ENCODE assay signal across 8 mouse cellular contexts in genomic region chr11:47987893-47988267, GRCm38 (mm10). TPM values are rescaled to one million over a fixed set of nuclear protein-coding genes. Genes with fewer than 3 reads are reported as not detected.
A peak's percentile ranks its signal among the peaks of the same experiment; 100 is the strongest.
DNase-seq lines count a peak whose midpoint lies in the region; ATAC-seq lines count a peak whose summit lies in the region.

No protein-coding gene starts in this region.

- H3K27ac ChIP-seq in heart, embryonic 14.5 days (replicated peaks in 1 of 2; ENCODE audit: control insufficient read depth in 1 of 2, insufficient read depth in 1 of 2, low read depth in 2 of 2, low read length in 2 of 2) = no peak overlapping the region
- H3K27ac ChIP-seq in midbrain, embryonic 11.5 days (ENCODE audit: low read depth, low read length) = no peak overlapping the region

- no peaks in the 10 kb centered on the region for H3K9me3 ChIP-seq in heart, embryonic 14.5 days (ENCODE audit: control insufficient read depth, low read length)
- H3K9me3 ChIP-seq in midbrain, embryonic 11.5 days (ENCODE audit: control insufficient read depth, low read length) = no peaks in the 10 kb centered on the region

- peak overlapping the region; percentile 99 for H3K4me2 ChIP-seq in heart, embryonic 14.5 days (ENCODE audit: low read length)
- peak overlapping the region; percentile 92 for H3K4me2 ChIP-seq in midbrain, embryonic 11.5 days

- peaks cover 2% of the 10 kb centered on the region in 2 experiments; a peak in 2 of 4 replicates for H3K4me1 ChIP-seq in heart, embryonic 14.5 days (ENCODE audit: control insufficient read depth in 2 of 2, insufficient read depth in 2 of 2, low read length in 2 of 2)
- 0 out of 2 replicates have a peak, but pooled peaks cover 3% of the 10 kb centered on the region for H3K4me1 ChIP-seq in midbrain, embryonic 11.5 days (ENCODE audit: control insufficient read depth, insufficient read depth, low read length)

- H3K9ac ChIP-seq in heart, embryonic 14.5 days (ENCODE audit: low read length) = 0 out of 2 replicates have a peak overlapping the region, but pooled peaks have one; percentile 70
- H3K9ac ChIP-seq in midbrain, embryonic 11.5 days (ENCODE audit: low read length) = peak overlapping the region; percentile 80

- intact Hi-C loops in heart, postnatal 10 days (cut with DNase I) = no loop called here

- no peaks in the 10 kb centered on the region for H3K36me3 ChIP-seq in heart, embryonic 14.5 days (ENCODE audit: control insufficient read depth, insufficient read depth, low read length)
- no peaks in the 10 kb centered on the region for H3K36me3 ChIP-seq in midbrain, embryonic 11.5 days (ENCODE audit: control insufficient read depth, insufficient read depth, low read length)

- peaks cover 48% of the 10 kb centered on the region for H3K27me3 ChIP-seq in heart, embryonic 14.5 days (ENCODE audit: control insufficient read depth, insufficient read depth, low read length)
- H3K27me3 ChIP-seq in midbrain, embryonic 11.5 days (ENCODE audit: control insufficient read depth, insufficient read depth, low read length) = peaks cover 10% of the 10 kb centered on the region

- no peak for ATAC-seq in heart, embryonic 14.5 days (ENCODE audit: insufficient number of reproducible peaks, insufficient read depth, low FRiP score, low read depth)
- ATAC-seq in midbrain, embryonic 11.5 days (ENCODE audit: low FRiP score) = no peak

- peak overlapping the region; percentile 44 to 75 for H3K4me3 ChIP-seq in heart, embryonic 14.5 days (ENCODE audit: control insufficient read depth in 1 of 2, insufficient read depth in 1 of 2, low read depth in 1 of 2, low read length in 2 of 2)
- peak overlapping the region; percentile 72 for H3K4me3 ChIP-seq in midbrain, embryonic 11.5 days (ENCODE audit: low read depth, low read length)

- 19% methylated on average over 12 of the region's 12 CpGs for WGBS in heart, embryonic 14.5 days
- WGBS in midbrain, embryonic 11.5 days = 11% methylated on average over 12 of the region's 12 CpGs

- no peak for DNase-seq in heart, postnatal 10 days
- peak; percentile 12 for DNase-seq in brain, adult 2 months (ENCODE audit: low read depth, low spot score)
- DNase-seq in frontal cortex, postnatal 14 days (ENCODE audit: low spot score in 2 of 2) = peak; percentile 5 to 13
- peak; percentile 85 for DNase-seq in midbrain, embryonic 11.5 days (ENCODE audit: low spot score, missing footprints)
- DNase-seq in adipocyte (ENCODE audit: low spot score) = no peak
- no peak for DNase-seq in cerebellum, adult 9-11 months
- DNase-seq in testis, postnatal 14 days (ENCODE audit: low spot score) = no peak

RNA-seq across cellular contexts. Expression of gene Sgcd, which starts 0.9 kb away (rescaled TPM):
- polyA plus RNA-seq in heart, embryonic 14.5 days (2014; fragmentation: Nextera tagmentation; extraction: Ambion mirVana) = 8.9 and 9.0 TPM in 2 replicates
- 10 to 100 TPM; 54.3 TPM for total RNA-seq in heart, postnatal 10 days (2021)
- 1.4 and 1.8 TPM in 2 replicates for polyA plus RNA-seq in midbrain, embryonic 11.5 days (2014; fragmentation: Nextera tagmentation; extraction: Ambion mirVana)

Comparison
In these comparisons a context has a peak if more than half of its experiments do, and no peak if none do; other contexts are left out.
1. DNase-seq: peak in brain, adult 2 months (single experiment), frontal cortex, postnatal 14 days (2 of 2) and midbrain, embryonic 11.5 days (single experiment); none in heart, postnatal 10 days (0 of 2), adipocyte (single experiment), cerebellum, adult 9-11 months (single experiment) and testis, postnatal 14 days (single experiment).